Mouse (Mus musculus): ENCODE measurements around the gene Cdhr1.
"Not testable (repeated sequence)": the region's sequence is repeated elsewhere in the genome, so short reads cannot be mapped to it uniquely, and the experiment has no call there.

DNA sequence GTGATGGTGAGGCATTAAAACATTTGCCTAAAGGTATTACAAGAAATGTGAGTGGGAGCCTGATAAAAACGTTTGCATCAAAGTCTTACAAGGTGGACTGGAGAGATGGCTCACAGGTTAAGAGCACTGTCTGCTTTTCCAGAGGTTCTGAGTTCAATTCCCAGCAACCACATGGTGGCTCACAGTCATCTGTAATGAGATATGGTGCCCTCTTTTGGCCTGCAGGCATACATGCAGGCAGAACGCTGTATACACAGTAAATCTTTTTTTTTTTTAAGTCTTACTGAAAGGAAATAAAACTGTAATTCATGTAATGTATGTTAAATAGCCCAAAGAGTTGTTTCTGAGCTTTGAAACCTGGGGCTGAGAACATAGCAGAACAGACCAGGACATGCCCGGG is 39.4 kb upstream of the Cdhr1 start:
- not testable (repeated sequence) for TF ChIP-seq POLR2A (IDR thresholded peaks at IDR 0.05; ENCODE audit: low read depth, low read length); CTCF (conservative IDR thresholded peaks at IDR 0.05; ENCODE audit: insufficient read depth, insufficient read length, low read depth, low read length)
